Mouse (Mus musculus) ES-E14 (cell line): ENCODE results near the gene Nxn. TPM values are rescaled to one million over a fixed set of nuclear protein-coding genes. Genes with fewer than 3 reads are reported as not detected.

Experiments used
- DNase-seq: peaks from one replicate; pipeline ENCODE4 v3.0.0-alpha.2; 2013; ENCODE audit warnings: low read depth, low spot score
- H3K27ac ChIP-seq: 2 replicates; pipeline ENCODE4 v1.5.1; 2012; ENCODE audit warnings: low read depth, mild to moderate bottlenecking, low read length, moderate library complexity, mixed read lengths; ENCODE audit not compliant: poor library complexity, insufficient read depth, severe bottlenecking
- H3K36me3 ChIP-seq: 2 replicates; pipeline ENCODE4 v1.6.1; 2012; ENCODE audit warnings: mild to moderate bottlenecking, low read length, moderate library complexity, mixed read lengths; ENCODE audit not compliant: control insufficient read depth, poor library complexity, insufficient read depth, severe bottlenecking
- H3K4me1 ChIP-seq, 2 experiments: fragments of 150-350 bp in 1 of 2; sonication (generic) in 1 of 2; 2 replicates each; pipeline ENCODE4 v1.6.1; 2012; ENCODE audit warnings: low read length in 2 of 2, mild to moderate bottlenecking in 1 of 2, mixed read lengths in 1 of 2; ENCODE audit not compliant: control insufficient read depth in 2 of 2, insufficient read depth in 2 of 2, poor library complexity in 1 of 2
- H3K4me3 ChIP-seq, 2 experiments: fragments of 150-350 bp in 1 of 2; sonication (generic) in 1 of 2; 2 replicates each; pipeline ENCODE4 v1.5.1; 2012; ENCODE audit warnings: low read length in 2 of 2, low read depth in 1 of 2, mild to moderate bottlenecking in 1 of 2, mixed read lengths in 1 of 2; ENCODE audit not compliant: insufficient read depth in 1 of 2, poor library complexity in 1 of 2, severe bottlenecking in 1 of 2
- H3K9ac ChIP-seq: 2 replicates; pipeline ENCODE4 v1.6.1; 2012; ENCODE audit warnings: low read depth, mild to moderate bottlenecking, low read length, mixed read lengths; ENCODE audit not compliant: poor library complexity, insufficient read depth, severe bottlenecking
- H3K9me3 ChIP-seq: fragments of 150-350 bp; sonication (generic); 2 replicates; pipeline ENCODE4 v1.6.1; 2012; ENCODE audit warnings: low read depth, mild to moderate bottlenecking, low read length; ENCODE audit not compliant: control insufficient read depth, insufficient read depth
- CHD2 ChIP-seq: IDR thresholded peaks from 2 replicates; pipeline ENCODE4 v1.6.1; 2014; ENCODE audit warnings: mild to moderate bottlenecking, low read depth, low read length, inconsistent platforms
- HCFC1 ChIP-seq: IDR thresholded peaks from 2 replicates; pipeline ENCODE4 v1.6.1; 2012; ENCODE audit warnings: low read length, inconsistent platforms, borderline replicate concordance; ENCODE audit not compliant: insufficient read depth
- MAFK ChIP-seq: IDR thresholded peaks from 2 replicates; pipeline ENCODE4 v1.6.1; 2014; ENCODE audit warnings: mild to moderate bottlenecking, low read depth, low read length, inconsistent platforms; ENCODE audit not compliant: insufficient read depth
- ZC3H11A ChIP-seq: IDR thresholded peaks from 2 replicates; pipeline ENCODE4 v1.6.1; 2012; ENCODE audit warnings: low read depth, mild to moderate bottlenecking, inconsistent platforms, low read length, borderline replicate concordance
- ZNF384 ChIP-seq: IDR thresholded peaks from 2 replicates; pipeline ENCODE4 v1.6.1; 2012; ENCODE audit warnings: low read depth, low read length, inconsistent platforms
- in situ Hi-C, 2 experiments: fragments of 600-800 bp; cut with MboI; formaldehyde crosslinking; loops; one replicate each; pipeline ENCODE4 v1.15.1; 2025; ENCODE audit warnings: low sequenced_read_pairs in 2 of 2, inconsistent platforms in 1 of 2; ENCODE audit not compliant: unreplicated experiment in 2 of 2
- total RNA-seq: library from RNA; depleted of rRNA; stranded (reverse); fragments of 300-350 nt; gene quantifications from 2 replicates; pipeline ENCODE4 v1.2.3, GENCODE M21; 2012

Nxn gene
- total RNA-seq, 1 experiment, result 48.0 TPM

- no peaks in the 10 kb centered on the region for H3K36me3 ChIP-seq
- H3K9ac ChIP-seq, result no peak overlapping the region
- in situ Hi-C loops, result no loop called here
- no peak for DNase-seq
- no peaks in the 10 kb centered on the region for H3K9me3 ChIP-seq
- H3K4me3 ChIP-seq, result no peak overlapping the region
- H3K4me1 ChIP-seq, result peaks cover 6 to 14% of the 10 kb centered on the region in 2 experiments
- TF ChIP-seq CHD2 (no peak), MAFK (no peak), HCFC1 (no peak), ZNF384 (no peak), ZC3H11A (no peak)
- H3K27ac ChIP-seq, result no peak overlapping the region
These were observed 93.4 kb downstream of the Nxn start for GRCm38 (mm10) chr11:76305571-76305970.

DNA sequence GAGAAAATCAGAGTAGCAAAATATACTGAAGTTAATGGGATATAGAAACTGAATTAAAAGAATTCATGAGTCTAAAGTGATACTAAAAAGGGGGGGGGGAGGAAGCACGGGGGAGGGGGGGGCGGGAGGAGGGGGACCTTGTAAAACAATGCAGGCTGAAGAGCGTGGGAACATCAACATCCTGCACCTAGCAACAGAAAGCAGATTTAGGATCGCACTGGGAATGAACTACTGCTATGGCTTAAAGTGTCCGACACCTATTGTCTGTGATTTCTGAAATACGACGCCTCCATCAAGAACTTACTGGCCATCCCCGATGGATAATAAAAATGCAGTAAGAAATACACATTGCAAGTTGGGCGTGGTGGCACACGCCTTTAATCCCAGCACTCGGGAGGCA lies 95.6 kb downstream of the Nxn start:
- no peak for DNase-seq
- Histone ChIP-seq H3K4me3 (no peak overlapping the region), H3K4me1 (peaks cover 2 to 9% of the 10 kb centered on the region in 2 experiments; a peak in 2 of 4 replicates), H3K9me3 (no peaks in the 10 kb centered on the region), H3K36me3 (no peaks in the 10 kb centered on the region), H3K27ac (no peak overlapping the region), H3K9ac (no peak overlapping the region)
- in situ Hi-C loops, result no loop called here
- TF ChIP-seq ZNF384, result no peak
- TF ChIP-seq HCFC1, result no peak

GRCm38 (mm10) chr11:76300862-76301261 lies 98.1 kb downstream of the Nxn start:
- in situ Hi-C loops, result no loop called here
- H3K36me3 ChIP-seq, result no peaks in the 10 kb centered on the region
- H3K4me1 ChIP-seq, result peaks cover 5 to 15% of the 10 kb centered on the region in 2 experiments; a peak in 3 of 4 replicates
- H3K9ac ChIP-seq, result no peak overlapping the region
- no peak overlapping the region for H3K4me3 ChIP-seq
- H3K9me3 ChIP-seq, result no peaks in the 10 kb centered on the region
- TF ChIP-seq HCFC1, result no peak
- TF ChIP-seq ZC3H11A, result no peak
- no peak for TF ChIP-seq MAFK
- TF ChIP-seq ZNF384, result no peak
- no peak for TF ChIP-seq CHD2
- no peak for DNase-seq
- no peak overlapping the region for H3K27ac ChIP-seq

- Histone ChIP-seq H3K27ac (no peak overlapping the region), H3K36me3 (no peaks in the 10 kb centered on the region), H3K9me3 (no peaks in the 10 kb centered on the region), H3K4me1 (peaks cover 9 to 28% of the 10 kb centered on the region in 2 experiments), H3K4me3 (no peak overlapping the region), H3K9ac (no peak overlapping the region)
- TF ChIP-seq ZNF384 (no peak), ZC3H11A (no peak), HCFC1 (no peak), CHD2 (no peak), MAFK (no peak)
- in situ Hi-C loops, result no loop called here
- DNase-seq, result no peak
These were observed 100.4 kb downstream of the Nxn start for GRCm38 (mm10) chr11:76298457-76299000.

GRCm38 (mm10) chr11:76297252-76297651 lies 101.7 kb downstream of the Nxn start:
- DNase-seq, result no peak
- TF ChIP-seq CHD2 (no peak), ZC3H11A (no peak), MAFK (no peak), HCFC1 (no peak), ZNF384 (no peak)
- Histone ChIP-seq H3K4me3 (no peak overlapping the region), H3K27ac (no peak overlapping the region), H3K9me3 (no peaks in the 10 kb centered on the region), H3K36me3 (no peaks in the 10 kb centered on the region), H3K9ac (no peak overlapping the region), H3K4me1 (peaks cover 10 to 34% of the 10 kb centered on the region in 2 experiments)
- in situ Hi-C loops, result no loop called here
